Mouse (Mus musculus) heart, embryonic 10.5 days (tissue): ENCODE measurements at regions not wholly inside any gene's neighbourhood (a gene's known extent, or its start where the extent isn't known, plus 50 kb on each side); places are given as distances from the start of the nearest gene placed in this dataset. TPM values are rescaled to one million over a fixed set of nuclear protein-coding genes. Genes with fewer than 3 reads are reported as not detected.

Experiments used
- DNase-seq: peaks from one replicate; pipeline ENCODE4 v3.0.0-alpha.2; 2017; ENCODE audit warnings: low spot score
- H3K27ac ChIP-seq: fragments of 300-500 bp; sonication (generic); 2 replicates; pipeline ENCODE4 v1.5.1; 2016; ENCODE audit warnings: mild to moderate bottlenecking
- H3K27me3 ChIP-seq: fragments of 300-500 bp; sonication (generic); 2 replicates; pipeline ENCODE4 v1.6.1; 2016; ENCODE audit warnings: mild to moderate bottlenecking; ENCODE audit not compliant: poor library complexity, insufficient read depth, severe bottlenecking
- H3K36me3 ChIP-seq: fragments of 300-500 bp; sonication (generic); 2 replicates; pipeline ENCODE4 v1.6.1; 2016; ENCODE audit warnings: mild to moderate bottlenecking, moderate library complexity
- H3K4me1 ChIP-seq: fragments of 300-500 bp; sonication (generic); 2 replicates; pipeline ENCODE4 v1.6.1; 2016; ENCODE audit warnings: mild to moderate bottlenecking
- H3K4me3 ChIP-seq: fragments of 300-500 bp; sonication (generic); 2 replicates; pipeline ENCODE4 v1.5.1; 2016; ENCODE audit warnings: mild to moderate bottlenecking, moderate library complexity
- H3K9me3 ChIP-seq: fragments of 300-500 bp; sonication (generic); 2 replicates; pipeline ENCODE4 v1.6.1; 2016; ENCODE audit warnings: mild to moderate bottlenecking, moderate library complexity
- WGBS: fragments of 180-500 bp; shearing (Covaris S2); methylation state at CpG from one replicate; pipeline ENCODE4 v1.1.7; 2016; 5-methylcytosine and 5-hydroxymethylcytosine counted together
- microRNA-seq: library from miRNA; unstranded; fragments of <30 nt; microRNA quantifications from one replicate; pipeline ENCODE4, GENCODE M21; 2017

GRCm38 (mm10) chr15:6233621-6234020 lies 66.0 kb upstream of the Dab2 start:
- WGBS, result 37% methylated on average over 3 of the region's 3 CpGs
- Histone ChIP-seq H3K9me3 (no peaks in the 10 kb centered on the region), H3K4me3 (no peak overlapping the region), H3K27me3 (no peaks in the 10 kb centered on the region), H3K36me3 (no peaks in the 10 kb centered on the region), H3K27ac (no peak overlapping the region), H3K4me1 (peaks cover 12% of the 10 kb centered on the region)
- no peak for DNase-seq

GRCm38 (mm10) chr15:6236583-6236982 lies 63.0 kb upstream of the Dab2 start:
- Histone ChIP-seq H3K36me3 (no peaks in the 10 kb centered on the region), H3K4me1 (peaks cover 5% of the 10 kb centered on the region; the same call in 1 of the 2 replicates), H3K27ac (no peak overlapping the region), H3K4me3 (no peak overlapping the region), H3K9me3 (no peaks in the 10 kb centered on the region), H3K27me3 (no peaks in the 10 kb centered on the region)
- no peak for DNase-seq
- WGBS, result 85% methylated on average over 8 of the region's 8 CpGs

GRCm38 (mm10) chr15:6237726-6238125 lies 61.9 kb upstream of the Dab2 start:
- Histone ChIP-seq H3K27ac (no peak overlapping the region), H3K4me1 (peaks cover 5% of the 10 kb centered on the region; the same call in 1 of the 2 replicates), H3K4me3 (no peak overlapping the region), H3K36me3 (no peaks in the 10 kb centered on the region), H3K9me3 (no peaks in the 10 kb centered on the region), H3K27me3 (no peaks in the 10 kb centered on the region)
- WGBS, result 67% methylated on average over 8 of the region's 8 CpGs
- no peak for DNase-seq

GRCm38 (mm10) chr15:6238133-6238532 lies 61.5 kb upstream of the Dab2 start:
- DNase-seq, result no peak
- Histone ChIP-seq H3K27ac (no peak overlapping the region), H3K4me3 (no peak overlapping the region)

GRCm38 (mm10) chr15:6238755-6239154 lies 60.8 kb upstream of the Dab2 start:
- Histone ChIP-seq H3K4me3 (no peak overlapping the region), H3K27ac (no peak overlapping the region), H3K36me3 (no peaks in the 10 kb centered on the region), H3K9me3 (no peaks in the 10 kb centered on the region), H3K27me3 (no peaks in the 10 kb centered on the region), H3K4me1 (no peaks in the 10 kb centered on the region; the same call in 1 of the 2 replicates)
- no peak for DNase-seq
- 90% methylated on average over 3 of the region's 3 CpGs for WGBS

More at GRCm38 (mm10) chr15:6238133-6238532, 61.5 kb upstream of the Dab2 start:
- no peaks in the 10 kb centered on the region for H3K27me3 ChIP-seq
- no peaks in the 10 kb centered on the region for H3K9me3 ChIP-seq
- WGBS, result 6% methylated on average over 6 of the region's 6 CpGs
- peaks cover 3% of the 10 kb centered on the region; the same call in 1 of the 2 replicates for H3K4me1 ChIP-seq
- no peaks in the 10 kb centered on the region for H3K36me3 ChIP-seq

- no peak overlapping the region for H3K4me3 ChIP-seq
- no peak overlapping the region for H3K27ac ChIP-seq
- no peak for DNase-seq
- H3K9me3 ChIP-seq, result no peaks in the 10 kb centered on the region
- H3K4me1 ChIP-seq, result peaks cover 7% of the 10 kb centered on the region; the same call in 1 of the 2 replicates
- no peaks in the 10 kb centered on the region for H3K27me3 ChIP-seq
- H3K36me3 ChIP-seq, result no peaks in the 10 kb centered on the region
- WGBS, result 72% methylated on average over 4 of the region's 4 CpGs
These were observed 57.5 kb upstream of the Dab2 start for GRCm38 (mm10) chr15:6242132-6242531.

- Histone ChIP-seq H3K27ac (no peak overlapping the region; the same call in 1 of the 2 replicates), H3K4me1 (peaks cover 7% of the 10 kb centered on the region; the same call in 1 of the 2 replicates), H3K27me3 (no peaks in the 10 kb centered on the region), H3K4me3 (no peak overlapping the region), H3K36me3 (no peaks in the 10 kb centered on the region), H3K9me3 (no peaks in the 10 kb centered on the region)
- 25% methylated on average over 7 of the region's 7 CpGs for WGBS
- DNase-seq, result no peak
These were observed 55.2 kb upstream of the Dab2 start for GRCm38 (mm10) chr15:6244401-6244800.

- no peaks in the 10 kb centered on the region for H3K9me3 ChIP-seq
- H3K27me3 ChIP-seq, result no peaks in the 10 kb centered on the region
- no peak overlapping the region for H3K4me3 ChIP-seq
- no peaks in the 10 kb centered on the region for H3K36me3 ChIP-seq
- DNase-seq, result peak; percentile 25
- H3K27ac ChIP-seq, result no peak overlapping the region
- WGBS, result 67% methylated on average over 9 of the region's 9 CpGs
- peaks cover 7% of the 10 kb centered on the region; the same call in 1 of the 2 replicates for H3K4me1 ChIP-seq
These were observed 53.4 kb upstream of the Dab2 start for GRCm38 (mm10) chr15:6245950-6246894.

GRCm38 (mm10) chr15:6248470-6248869 lies 51.1 kb upstream of the Dab2 start:
- WGBS, result 58% methylated on average over 4 of the region's 4 CpGs
- peaks cover 7% of the 10 kb centered on the region; the same call in 1 of the 2 replicates for H3K4me1 ChIP-seq
- no peak for DNase-seq

More at GRCm38 (mm10) chr15:6248470-6248869, 51.1 kb upstream of the Dab2 start:
- no peak overlapping the region for H3K27ac ChIP-seq
- H3K27me3 ChIP-seq, result no peaks in the 10 kb centered on the region
- H3K9me3 ChIP-seq, result no peaks in the 10 kb centered on the region
- no peaks in the 10 kb centered on the region for H3K36me3 ChIP-seq
- no peak overlapping the region for H3K4me3 ChIP-seq

Small RNA genes in the stretch of these regions (microRNA-seq; reads per million reads assigned to microRNA genes)
- gene Gm27760, result not detected
